Mouse (Mus musculus): ENCODE measurements around the gene Col4a2. TPM values are rescaled to one million over a fixed set of nuclear protein-coding genes. Genes with fewer than 3 reads are reported as not detected.

Gene Col4a2
- polyA plus RNA-seq, 1 experiment from 2014 or later, result 33.8 TPM

DNA sequence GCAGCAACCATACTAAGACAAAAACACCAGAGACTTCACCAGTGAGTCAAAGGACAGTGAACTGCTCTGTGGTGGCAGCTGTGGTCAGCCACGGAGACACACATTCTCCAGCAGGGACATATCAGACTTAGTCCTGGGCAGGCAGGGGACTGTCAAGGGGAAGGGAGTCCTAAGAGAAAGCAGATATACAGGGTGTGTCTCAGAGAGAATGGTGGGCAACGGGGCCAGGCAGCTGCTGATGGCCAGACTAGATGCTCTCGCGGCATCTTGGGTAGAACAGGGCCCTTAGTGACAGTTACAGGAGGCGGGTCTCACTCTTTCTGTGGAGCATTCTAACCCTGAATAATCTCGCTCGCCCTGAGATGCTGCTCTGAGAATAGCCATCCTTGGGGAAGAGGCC is 131.6 kb downstream of the Col4a2 start:
- no peak overlapping the region for H3K4me2 ChIP-seq (ENCODE audit: low read length)
- H3K27me3 ChIP-seq (ENCODE audit: control insufficient read depth, insufficient read depth, low read depth, low read length), result no peaks in the 10 kb centered on the region
- H3K9me3 ChIP-seq (replicated peaks; ENCODE audit: control insufficient read depth, low read length, poor library complexity, severe bottlenecking), result no peaks in the 10 kb centered on the region
- 82% methylated on average over 7 of the region's 7 CpGs for WGBS
- ATAC-seq, result no peak
- no peak overlapping the region for H3K27ac ChIP-seq (ENCODE audit: low read length)
- no peak overlapping the region for H3K9ac ChIP-seq (ENCODE audit: low read depth, low read length)
- H3K36me3 ChIP-seq (ENCODE audit: control insufficient read depth, insufficient read depth, low read length), result no peaks in the 10 kb centered on the region
- no peak overlapping the region for H3K4me3 ChIP-seq (ENCODE audit: low read depth, low read length)
- no peaks in the 10 kb centered on the region for H3K4me1 ChIP-seq (ENCODE audit: control insufficient read depth, insufficient read depth, low read length)

- H3K36me3 ChIP-seq (ENCODE audit: control insufficient read depth, insufficient read depth, low read length), result no peaks in the 10 kb centered on the region
- H3K9me3 ChIP-seq (replicated peaks; ENCODE audit: control insufficient read depth, low read length, poor library complexity, severe bottlenecking), result no peaks in the 10 kb centered on the region
- no peak overlapping the region for H3K9ac ChIP-seq (ENCODE audit: low read depth, low read length)
- ATAC-seq, result no peak
- no peaks in the 10 kb centered on the region for H3K27me3 ChIP-seq (ENCODE audit: control insufficient read depth, insufficient read depth, low read depth, low read length)
- WGBS, result 94% methylated on average over 13 of the region's 13 CpGs
- H3K4me1 ChIP-seq (ENCODE audit: control insufficient read depth, insufficient read depth, low read length), result no peaks in the 10 kb centered on the region
- no peak overlapping the region for H3K4me3 ChIP-seq (ENCODE audit: low read depth, low read length)
- H3K27ac ChIP-seq (ENCODE audit: low read length), result no peak overlapping the region
- no peak overlapping the region for H3K4me2 ChIP-seq (ENCODE audit: low read length)
Measured at GRCm38 (mm10) chr8:11445790-11446189, 133.2 kb downstream of the Col4a2 start.

DNA sequence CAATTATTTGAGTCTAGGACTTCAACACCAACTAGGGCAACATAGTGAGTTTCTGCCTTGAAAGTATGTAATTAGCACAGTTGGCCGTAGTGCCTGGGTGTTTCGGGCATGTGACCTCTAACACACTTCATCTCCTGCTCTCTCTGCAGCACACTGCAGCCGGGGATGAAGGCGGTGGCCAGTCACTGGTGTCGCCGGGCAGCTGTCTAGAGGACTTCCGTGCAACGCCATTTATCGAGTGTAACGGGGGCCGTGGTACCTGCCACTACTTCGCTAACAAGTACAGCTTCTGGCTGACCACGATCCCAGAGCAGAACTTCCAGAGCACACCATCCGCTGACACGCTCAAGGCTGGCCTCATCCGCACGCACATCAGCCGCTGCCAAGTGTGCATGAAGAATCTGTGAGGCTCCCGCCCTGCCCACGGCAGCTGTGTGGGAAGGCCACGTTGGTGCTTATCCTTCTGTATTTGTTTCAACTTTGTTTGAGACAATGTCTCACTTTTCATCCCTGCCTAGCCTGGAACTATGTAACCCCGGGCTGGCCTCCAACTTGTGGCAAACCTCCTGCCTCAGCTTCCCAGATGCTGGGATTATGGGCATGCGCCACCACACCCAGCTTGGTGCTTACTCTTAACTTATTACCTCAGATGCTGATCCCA is 135.4 kb downstream of the Col4a2 start:
- Histone ChIP-seq H3K9me3 (replicated peaks; ENCODE audit: control insufficient read depth, low read length, poor library complexity, severe bottlenecking) (no peaks in the 10 kb centered on the region), H3K4me2 (ENCODE audit: low read length) (no peak overlapping the region), H3K36me3 (ENCODE audit: control insufficient read depth, insufficient read depth, low read length) (no peaks in the 10 kb centered on the region), H3K4me1 (ENCODE audit: control insufficient read depth, insufficient read depth, low read length) (peaks cover 4% of the 10 kb centered on the region; the same call in 1 of the 2 replicates), H3K27ac (ENCODE audit: low read length) (no peak overlapping the region), H3K9ac (ENCODE audit: low read depth, low read length) (no peak overlapping the region), H3K27me3 (ENCODE audit: control insufficient read depth, insufficient read depth, low read depth, low read length) (no peaks in the 10 kb centered on the region), H3K4me3 (ENCODE audit: low read depth, low read length) (no peak overlapping the region)
- WGBS, result 93% methylated on average over 23 of the region's 23 CpGs
- no peak for ATAC-seq

DNA sequence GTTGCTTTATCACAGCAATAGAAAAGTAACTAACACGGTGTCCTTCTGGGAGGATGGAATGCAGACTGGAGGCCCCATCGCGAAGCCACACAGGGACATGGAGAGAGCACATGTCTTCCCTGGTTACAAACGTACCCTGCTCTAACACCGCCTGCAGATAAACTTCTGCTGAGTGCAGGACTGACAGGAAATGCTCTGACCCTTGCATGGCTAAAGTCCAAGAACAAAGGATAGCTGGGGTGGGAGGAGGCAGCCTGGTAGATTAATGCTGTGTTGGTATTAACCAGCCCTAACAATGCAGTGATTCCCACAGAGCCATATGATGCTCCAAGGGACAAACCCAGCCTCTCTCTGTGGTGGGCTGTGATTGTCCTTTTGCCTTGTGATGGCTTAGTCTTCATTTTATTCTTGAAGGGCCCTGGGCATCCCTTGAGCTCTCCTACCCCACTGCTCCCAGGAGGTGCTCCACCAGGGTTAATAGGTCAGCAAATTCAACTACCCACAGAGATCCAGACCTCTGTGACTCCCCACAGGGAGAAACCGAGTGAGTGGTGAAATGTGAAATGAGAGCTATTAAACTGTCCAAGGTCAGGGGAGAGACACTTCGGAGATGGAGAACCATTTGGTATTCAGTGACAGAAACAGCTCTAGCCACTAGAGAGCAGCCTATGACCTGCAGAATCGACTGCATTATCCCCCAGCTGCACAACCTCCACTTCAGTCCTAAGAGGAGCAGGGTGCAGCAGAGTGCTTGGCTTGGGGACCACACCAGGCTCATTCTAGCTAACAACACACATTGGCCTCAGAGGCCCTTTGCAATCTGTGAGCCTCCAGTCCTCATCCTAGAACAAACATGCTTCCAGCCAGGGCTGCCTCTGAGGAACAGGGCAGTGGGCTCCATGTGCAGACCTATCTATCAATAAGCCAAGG is 137.8 kb downstream of the Col4a2 start:
- WGBS, result 23% methylated on average over 8 of the region's 8 CpGs
- no peak overlapping the region for H3K9ac ChIP-seq (ENCODE audit: low read depth, low read length)
- H3K4me1 ChIP-seq (ENCODE audit: control insufficient read depth, insufficient read depth, low read length), result peaks cover 5% of the 10 kb centered on the region; the same call in 1 of the 2 replicates
- no peak overlapping the region for H3K4me3 ChIP-seq (ENCODE audit: low read depth, low read length)
- H3K9me3 ChIP-seq (replicated peaks; ENCODE audit: control insufficient read depth, low read length, poor library complexity, severe bottlenecking), result no peaks in the 10 kb centered on the region
- H3K36me3 ChIP-seq (ENCODE audit: control insufficient read depth, insufficient read depth, low read length), result no peaks in the 10 kb centered on the region
- H3K27ac ChIP-seq (ENCODE audit: low read length), result no peak overlapping the region
- no peaks in the 10 kb centered on the region for H3K27me3 ChIP-seq (ENCODE audit: control insufficient read depth, insufficient read depth, low read depth, low read length)
- ATAC-seq, result no peak
- H3K4me2 ChIP-seq (ENCODE audit: low read length), result no peak overlapping the region

GRCm38 (mm10) chr8:11452152-11452551 is 139.5 kb downstream of the Col4a2 start:
- Histone ChIP-seq H3K36me3 (ENCODE audit: control insufficient read depth, insufficient read depth, low read length) (no peaks in the 10 kb centered on the region), H3K4me2 (ENCODE audit: low read length) (no peak overlapping the region), H3K27me3 (ENCODE audit: control insufficient read depth, insufficient read depth, low read depth, low read length) (no peaks in the 10 kb centered on the region), H3K9me3 (replicated peaks; ENCODE audit: control insufficient read depth, low read length, poor library complexity, severe bottlenecking) (no peaks in the 10 kb centered on the region), H3K27ac (ENCODE audit: low read length) (no peak overlapping the region), H3K4me3 (ENCODE audit: low read depth, low read length) (no peak overlapping the region), H3K4me1 (ENCODE audit: control insufficient read depth, insufficient read depth, low read length) (peaks cover 5% of the 10 kb centered on the region; the same call in 1 of the 2 replicates), H3K9ac (ENCODE audit: low read depth, low read length) (no peak overlapping the region)
- 96% methylated on average over 1 of the region's 1 CpGs for WGBS
- no peak for ATAC-seq

- Histone ChIP-seq H3K27ac (ENCODE audit: low read length) (no peak overlapping the region), H3K4me1 (ENCODE audit: control insufficient read depth, insufficient read depth, low read length) (peaks cover 5% of the 10 kb centered on the region; the same call in 1 of the 2 replicates), H3K9ac (ENCODE audit: low read depth, low read length) (no peak overlapping the region), H3K4me2 (ENCODE audit: low read length) (no peak overlapping the region), H3K4me3 (ENCODE audit: low read depth, low read length) (no peak overlapping the region), H3K36me3 (ENCODE audit: control insufficient read depth, insufficient read depth, low read length) (no peaks in the 10 kb centered on the region), H3K9me3 (replicated peaks; ENCODE audit: control insufficient read depth, low read length, poor library complexity, severe bottlenecking) (no peaks in the 10 kb centered on the region), H3K27me3 (ENCODE audit: control insufficient read depth, insufficient read depth, low read depth, low read length) (no peaks in the 10 kb centered on the region)
- WGBS, result 53% methylated on average over 3 of the region's 3 CpGs
- ATAC-seq, result no peak
Measured at GRCm38 (mm10) chr8:11452559-11452958, 140.0 kb downstream of the Col4a2 start.

- no peak for ATAC-seq
- peaks cover 5% of the 10 kb centered on the region; the same call in 1 of the 2 replicates for H3K4me1 ChIP-seq (ENCODE audit: control insufficient read depth, insufficient read depth, low read length)
- 16% methylated on average over 4 of the region's 4 CpGs for WGBS
Measured at GRCm38 (mm10) chr8:11452974-11453373, 140.4 kb downstream of the Col4a2 start.

GRCm38 (mm10) chr8:11454228-11454627 is 141.6 kb downstream of the Col4a2 start:
- no peak for ATAC-seq
- no peak overlapping the region for H3K27ac ChIP-seq (ENCODE audit: low read length)

More at GRCm38 (mm10) chr8:11452974-11453373, 140.4 kb downstream of the Col4a2 start:
- Histone ChIP-seq H3K27me3 (ENCODE audit: control insufficient read depth, insufficient read depth, low read depth, low read length) (no peaks in the 10 kb centered on the region), H3K9me3 (replicated peaks; ENCODE audit: control insufficient read depth, low read length, poor library complexity, severe bottlenecking) (no peaks in the 10 kb centered on the region), H3K36me3 (ENCODE audit: control insufficient read depth, insufficient read depth, low read length) (no peaks in the 10 kb centered on the region), H3K9ac (ENCODE audit: low read depth, low read length) (no peak overlapping the region), H3K4me3 (ENCODE audit: low read depth, low read length) (no peak overlapping the region), H3K27ac (ENCODE audit: low read length) (no peak overlapping the region), H3K4me2 (ENCODE audit: low read length) (no peak overlapping the region)

GRCm38 (mm10) chr8:11457278-11457677 is 144.7 kb downstream of the Col4a2 start:
- H3K4me1 ChIP-seq (ENCODE audit: control insufficient read depth, insufficient read depth, low read length), result peaks cover 5% of the 10 kb centered on the region; the same call in 1 of the 2 replicates
- H3K4me3 ChIP-seq (ENCODE audit: low read depth, low read length), result no peak overlapping the region
- H3K4me2 ChIP-seq (ENCODE audit: low read length), result no peak overlapping the region
- no peaks in the 10 kb centered on the region for H3K36me3 ChIP-seq (ENCODE audit: control insufficient read depth, insufficient read depth, low read length)
- H3K27me3 ChIP-seq (ENCODE audit: control insufficient read depth, insufficient read depth, low read depth, low read length), result no peaks in the 10 kb centered on the region
- H3K27ac ChIP-seq (ENCODE audit: low read length), result no peak overlapping the region
- WGBS, result 72% methylated on average over 3 of the region's 3 CpGs
- ATAC-seq, result no peak
- no peaks in the 10 kb centered on the region for H3K9me3 ChIP-seq (replicated peaks; ENCODE audit: control insufficient read depth, low read length, poor library complexity, severe bottlenecking)
- H3K9ac ChIP-seq (ENCODE audit: low read depth, low read length), result no peak overlapping the region

More at GRCm38 (mm10) chr8:11454228-11454627, 141.6 kb downstream of the Col4a2 start:
- H3K9ac ChIP-seq (ENCODE audit: low read depth, low read length), result no peak overlapping the region
- H3K4me1 ChIP-seq (ENCODE audit: control insufficient read depth, insufficient read depth, low read length), result peaks cover 5% of the 10 kb centered on the region; the same call in 1 of the 2 replicates
- H3K4me2 ChIP-seq (ENCODE audit: low read length), result no peak overlapping the region
- H3K4me3 ChIP-seq (ENCODE audit: low read depth, low read length), result no peak overlapping the region
- H3K36me3 ChIP-seq (ENCODE audit: control insufficient read depth, insufficient read depth, low read length), result no peaks in the 10 kb centered on the region
- H3K9me3 ChIP-seq (replicated peaks; ENCODE audit: control insufficient read depth, low read length, poor library complexity, severe bottlenecking), result no peaks in the 10 kb centered on the region
- no peaks in the 10 kb centered on the region for H3K27me3 ChIP-seq (ENCODE audit: control insufficient read depth, insufficient read depth, low read depth, low read length)
- WGBS, result 29% methylated on average over 12 of the region's 12 CpGs

Measured in midbrain, embryonic 16.5 days (tissue).